Mouse (Mus musculus) CH12.LX (cell line): ENCODE measurements around the gene Trmt112.

Experiments
- CHD2 ChIP-seq: IDR thresholded peaks from 2 replicates; pipeline ENCODE4 v1.6.1; 2011; ENCODE audit warnings: low read length, improper control_type of control experiment
- CTCF ChIP-seq, 2 experiments: IDR thresholded peaks in 1 of 2; conservative IDR thresholded peaks in 1 of 2; 2 replicates each; pipeline ENCODE4 v1.5.1; 2011 to 2012; ENCODE audit warnings: low read depth in 2 of 2, low read length in 2 of 2, improper control_type of control experiment in 1 of 2, inconsistent platforms in 1 of 2, mild to moderate bottlenecking in 1 of 2, moderate library complexity in 1 of 2
- EP300 ChIP-seq: IDR thresholded peaks from 2 replicates; pipeline ENCODE4 v1.6.1; 2011; ENCODE audit warnings: low read length, improper control_type of control experiment
- JUN ChIP-seq: IDR thresholded peaks from 2 replicates; pipeline ENCODE4 v1.6.1; 2011; ENCODE audit warnings: low read depth, mild to moderate bottlenecking, low read length, improper control_type of control experiment, moderate library complexity; ENCODE audit not compliant: insufficient read depth
- NELFE ChIP-seq: IDR thresholded peaks from 2 replicates; pipeline ENCODE4 v1.6.1; 2011; ENCODE audit warnings: low read depth, low read length, improper control_type of control experiment
- POLR2A ChIP-seq: IDR thresholded peaks from 2 replicates; pipeline ENCODE4 v1.6.1; 2011; ENCODE audit warnings: low read depth, mild to moderate bottlenecking, improper control_type of control experiment, low read length
- RCOR1 ChIP-seq: conservative IDR thresholded peaks from 2 replicates; pipeline ENCODE4 v1.6.1; 2012; ENCODE audit warnings: low read depth, mild to moderate bottlenecking, inconsistent platforms, low read length, improper control_type of control experiment
- SIN3A ChIP-seq: IDR thresholded peaks from 2 replicates; pipeline ENCODE4 v1.6.1; 2012; ENCODE audit warnings: low read length, improper control_type of control experiment, inconsistent platforms
- SMC3 ChIP-seq: IDR thresholded peaks from 2 replicates; pipeline ENCODE4 v1.6.1; 2011; ENCODE audit warnings: low read depth, low read length, improper control_type of control experiment
- UBTF ChIP-seq: IDR thresholded peaks from 2 replicates; pipeline ENCODE4 v1.6.1; 2012; ENCODE audit warnings: low read depth, mild to moderate bottlenecking, inconsistent platforms, low read length, improper control_type of control experiment, moderate library complexity
- ZC3H11A ChIP-seq: IDR thresholded peaks from 2 replicates; pipeline ENCODE4 v1.6.1; 2012; ENCODE audit warnings: low read depth, mild to moderate bottlenecking, inconsistent platforms, low read length, improper control_type of control experiment

GRCm38 (mm10) chr19:6904846-6905245 lies 4.7 kb upstream of the Trmt112 start:
- no peak for TF ChIP-seq EP300
- TF ChIP-seq SMC3 = no peak
- no peak for TF ChIP-seq CTCF (conservative IDR thresholded peaks at IDR 0.05 in 1 of 2, IDR thresholded peaks at IDR 0.05 in 1 of 2; ENCODE audit: low read depth in 2 of 2, low read length in 2 of 2)
- TF ChIP-seq NELFE = no peak
- TF ChIP-seq ZC3H11A = no peak
- TF ChIP-seq JUN = no peak
- TF ChIP-seq SIN3A = no peak
- TF ChIP-seq UBTF = no peak
- TF ChIP-seq CHD2 = no peak
- no peak for TF ChIP-seq RCOR1
- no peak for TF ChIP-seq POLR2A
